Mouse (Mus musculus) frontal cortex, postnatal 25 days (tissue): ENCODE measurements around the gene Gm21292.
"Not testable (repeated sequence)": the region's sequence is repeated elsewhere in the genome, so short reads cannot be mapped to it uniquely, and the experiment has no call there.

Experiments
- DNase-seq, 2 experiments: peaks; one replicate each; pipeline ENCODE4 v3.0.0; 2022; ENCODE audit warnings: low spot score in 2 of 2

Gm21292 gene

DNA sequence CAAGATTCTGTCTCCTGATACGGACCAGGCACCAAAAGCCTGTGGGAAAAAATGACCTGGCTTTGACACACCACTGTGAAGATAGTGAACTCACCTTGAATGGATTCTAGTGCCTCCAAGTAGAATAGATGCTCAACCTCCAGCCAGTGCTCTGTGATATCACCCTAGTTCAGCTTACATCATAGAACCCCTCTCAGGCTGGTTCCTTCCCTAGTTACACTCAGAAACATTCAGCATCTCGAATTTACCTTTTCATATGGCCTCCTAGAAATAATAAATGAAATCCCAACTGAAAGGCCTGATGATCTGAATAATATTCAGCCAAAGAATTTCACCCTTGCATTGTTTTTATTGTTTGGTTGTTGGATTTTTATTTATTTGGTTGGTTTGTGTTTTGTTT is at the start of gene Gm21292:
TSS of gene Gm21292 (minus strand) at position 101 of the 400 bp plus-strand sequence.
- DNase-seq, result not testable (repeated sequence)
